Mouse (Mus musculus) liver, embryonic 16.5 days (tissue): ENCODE data around the gene Cul7. TPM values are rescaled to one million over a fixed set of nuclear protein-coding genes. Genes with fewer than 3 reads are reported as not detected.

Experiments used
- ATAC-seq: fragments of 200-750 bp; cut with Nextera tagmentation; 2 replicates; pipeline ENCODE4 v1.8.0; 2017; ENCODE audit warnings: low read depth, mild to moderate bottlenecking, moderate number of reproducible peaks, moderate library complexity
- H3K27ac ChIP-seq: fragments of 300-500 bp; sonication (generic); 2 replicates; pipeline ENCODE4 v1.5.1; 2014; ENCODE audit warnings: mild to moderate bottlenecking, low read length
- H3K27me3 ChIP-seq: fragments of 300-500 bp; sonication (generic); 2 replicates; pipeline ENCODE4 v1.6.1; 2014; ENCODE audit warnings: low read depth, low read length, mixed read lengths; ENCODE audit not compliant: control insufficient read depth, insufficient read depth
- H3K36me3 ChIP-seq: fragments of 300-500 bp; sonication (generic); 2 replicates; pipeline ENCODE4 v1.6.1; 2014; ENCODE audit warnings: mild to moderate bottlenecking; ENCODE audit not compliant: control insufficient read depth, insufficient read depth
- H3K4me1 ChIP-seq: fragments of 300-500 bp; sonication (generic); 2 replicates; pipeline ENCODE4 v1.6.1; 2014; ENCODE audit warnings: low read depth, low read length, mixed read lengths; ENCODE audit not compliant: control insufficient read depth
- H3K4me2 ChIP-seq: fragments of 300-500 bp; sonication (generic); 2 replicates; pipeline ENCODE4 v1.6.1; 2014; ENCODE audit warnings: low read depth, low read length, mixed read lengths
- H3K4me3 ChIP-seq: fragments of 300-500 bp; sonication (generic); 2 replicates; pipeline ENCODE4 v1.5.1; 2014; ENCODE audit warnings: low read depth, mild to moderate bottlenecking, low read length
- H3K9ac ChIP-seq: fragments of 300-500 bp; sonication (generic); 2 replicates; pipeline ENCODE4 v1.6.1; 2014; ENCODE audit warnings: low read depth, low read length
- H3K9me3 ChIP-seq: fragments of 300-500 bp; sonication (generic); replicated peaks from 2 replicates; pipeline ENCODE4 v1.6.1; 2016; ENCODE audit warnings: low read length; ENCODE audit not compliant: control insufficient read depth
- WGBS: fragments of 180-500 bp; shearing (Covaris S2); extraction: QIAGEN DNeasy Blood & Tissue Kit; methylation state at CpG from one replicate; pipeline ENCODE4 v1.1.7; 2014; ENCODE audit not compliant: insufficient replicate concordance; 5-methylcytosine and 5-hydroxymethylcytosine counted together
- polyA plus RNA-seq: library from polyadenylated mRNA; unstranded; fragments of >200 nt; fragmentation: Nextera tagmentation; extraction: Ambion mirVana; gene quantifications from 2 replicates; pipeline ENCODE4 v1.2.1, GENCODE M21; 2015

The Cul7 gene
- polyA plus RNA-seq, 1 experiment from 2014 or later: 11.6 TPM

DNA sequence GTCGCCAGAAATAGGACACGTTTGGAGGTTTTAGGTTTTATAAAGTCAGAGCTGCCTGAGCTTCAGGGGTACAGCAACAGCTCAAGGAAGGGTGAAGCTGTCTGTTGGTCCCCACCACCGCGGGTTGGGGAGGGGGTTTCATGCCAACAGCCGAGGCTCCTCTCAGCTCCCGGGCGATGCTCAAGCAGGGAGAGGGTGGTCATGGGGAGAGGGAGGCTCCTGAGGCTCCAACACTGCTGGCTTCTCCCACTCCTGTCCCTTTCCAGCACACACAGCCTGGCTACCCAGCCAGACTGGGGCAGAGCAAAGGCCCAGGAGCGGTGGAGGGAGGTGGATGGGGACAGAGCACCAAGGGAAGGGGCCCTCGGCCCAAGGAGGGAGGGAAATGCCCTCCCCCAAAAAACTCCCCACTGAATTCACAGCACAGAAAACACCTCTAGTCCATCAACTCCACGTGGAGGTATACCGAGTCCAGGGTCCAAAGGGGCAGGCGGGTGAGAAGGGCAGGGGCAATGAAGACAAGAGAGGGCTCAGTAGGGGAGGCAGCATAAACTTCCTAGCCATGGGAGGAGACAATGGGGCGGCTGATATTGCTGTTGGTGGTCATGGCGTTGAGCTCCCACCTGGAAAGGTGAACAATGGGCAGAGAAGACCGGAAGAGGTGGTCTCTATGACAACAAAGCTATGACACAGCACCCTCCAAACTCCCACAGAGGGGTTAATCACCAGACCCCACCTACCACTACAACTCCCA, 24.6 kb downstream of the Cul7 start:
- Histone ChIP-seq H3K27ac (peak overlapping the region; percentile 83), H3K27me3 (no peaks in the 10 kb centered on the region), H3K36me3 (peaks cover 19% of the 10 kb centered on the region), H3K4me1 (peaks cover 35% of the 10 kb centered on the region), H3K9ac (peak overlapping the region; percentile 72), H3K4me2 (peak overlapping the region; percentile 68), H3K4me3 (peak overlapping the region; percentile 81), H3K9me3 (no peaks in the 10 kb centered on the region)
- ATAC-seq: peak; percentile 11; the same call in 1 of the 2 replicates
- WGBS: 37% methylated on average over 15 of the region's 15 CpGs

DNA sequence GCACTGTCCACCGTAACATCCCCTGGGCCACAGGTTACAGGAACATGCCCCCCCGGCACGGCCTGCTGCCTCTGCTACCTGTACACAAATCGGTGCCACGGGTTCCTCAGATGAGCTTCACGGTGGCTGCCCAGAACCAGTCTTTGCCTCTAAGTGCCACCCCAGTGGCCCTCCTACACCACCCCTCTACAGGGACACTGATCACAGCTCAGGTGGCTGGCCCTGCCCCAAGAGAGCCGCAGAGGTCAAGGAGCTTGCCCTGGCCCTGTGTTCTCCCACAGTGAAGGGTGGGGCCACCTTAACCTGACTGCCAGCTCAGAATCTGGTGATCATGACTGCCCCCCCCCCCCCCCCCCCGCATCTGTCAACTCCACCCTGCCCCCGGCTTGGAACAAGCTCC, 28.3 kb downstream of the Cul7 start, which contains the start of gene Mea1:
Gene Mea1, plus strand, starts transcription at position 378 of the 400 bp plus-strand sequence.
- Histone ChIP-seq H3K4me3 (peak within 1 kb of the TSS; percentile 97), H3K9ac (peak within 1 kb of the TSS; percentile 91), H3K4me2 (peak within 1 kb of the TSS; percentile 95), H3K27ac (peak within 1 kb of the TSS; percentile 93), H3K36me3 (peaks cover 18% of the 10 kb centered on the region), H3K4me1 (peaks cover 38% of the 10 kb centered on the region), H3K27me3 (no peaks in the 10 kb centered on the region), H3K9me3 (no peaks in the 10 kb centered on the region)
- no peak for ATAC-seq
- 81% methylated on average over 8 of the region's 9 CpGs for WGBS

GRCm38 (mm10) chr17:46678911-46679310, 28.8 kb downstream of the Cul7 start:
- H3K4me1 ChIP-seq: peaks cover 37% of the 10 kb centered on the region
- WGBS: 66% methylated on average over 9 of the region's 9 CpGs
- H3K4me3 ChIP-seq: peak overlapping the region; percentile 97; the same call in 1 of the 2 replicates
- peak overlapping the region; percentile 95 for H3K4me2 ChIP-seq
- peaks cover 22% of the 10 kb centered on the region for H3K36me3 ChIP-seq
- peak overlapping the region; percentile 91 for H3K9ac ChIP-seq
- ATAC-seq: no peak
- no peaks in the 10 kb centered on the region for H3K27me3 ChIP-seq
- H3K27ac ChIP-seq: peak overlapping the region; percentile 93; the same call in 1 of the 2 replicates
- H3K9me3 ChIP-seq: no peaks in the 10 kb centered on the region

DNA sequence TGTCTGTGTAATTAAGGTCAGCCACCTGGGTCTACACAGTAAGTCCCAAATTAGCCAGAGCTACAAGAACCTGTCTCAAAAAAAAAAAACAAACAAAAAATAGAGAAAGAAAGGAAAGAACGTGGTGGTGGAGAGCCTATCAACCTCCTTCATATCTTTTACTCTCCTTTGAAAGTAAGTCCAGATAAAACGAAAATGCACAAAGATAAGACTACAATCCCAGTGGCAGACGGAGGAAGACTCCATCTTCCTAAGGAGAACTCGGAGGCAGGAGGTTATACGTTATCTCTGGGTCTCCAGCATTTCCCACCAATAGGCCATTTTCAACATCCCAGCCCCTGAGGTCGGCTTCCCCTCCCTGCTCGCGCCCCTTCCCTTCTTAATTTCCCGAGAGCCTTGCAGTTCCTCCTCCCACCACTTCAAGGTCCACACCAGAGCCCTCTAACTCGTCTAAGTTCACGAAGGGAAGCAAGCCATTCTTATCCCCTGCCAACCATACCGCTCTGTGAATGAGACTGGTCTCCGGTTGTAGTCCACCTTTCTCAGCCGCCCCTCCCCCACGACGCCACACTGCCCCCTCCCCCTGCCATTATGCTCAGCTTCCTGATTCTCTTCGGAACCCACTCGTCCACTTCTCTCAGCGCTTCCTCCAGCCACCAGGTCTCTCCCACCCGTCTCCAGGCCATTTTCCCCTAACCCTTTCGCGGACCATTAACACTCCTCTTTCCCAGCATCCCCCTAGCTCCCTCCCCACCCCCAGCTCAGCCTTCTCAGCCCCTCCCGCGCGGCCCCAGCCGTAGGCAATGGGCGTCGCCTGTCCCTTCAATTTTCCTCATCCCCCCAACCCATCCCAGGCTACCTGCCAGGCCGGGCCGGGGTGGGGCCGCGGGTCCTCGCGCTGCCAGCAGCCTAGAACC, 30.0 kb downstream of the Cul7 start:
- peak overlapping the region; percentile 93 for H3K27ac ChIP-seq
- peaks cover 28% of the 10 kb centered on the region for H3K4me1 ChIP-seq
- peak; percentile 0; the same call in 1 of the 2 replicates for ATAC-seq
- H3K9ac ChIP-seq: peak overlapping the region; percentile 91
- H3K27me3 ChIP-seq: no peaks in the 10 kb centered on the region
- H3K36me3 ChIP-seq: peaks cover 24% of the 10 kb centered on the region
- WGBS: under 1% methylated on average over 34 of the region's 34 CpGs
- H3K9me3 ChIP-seq: no peaks in the 10 kb centered on the region
- peak overlapping the region; percentile 95 for H3K4me2 ChIP-seq
- peak overlapping the region; percentile 97 for H3K4me3 ChIP-seq

- Histone ChIP-seq H3K9me3 (no peaks in the 10 kb centered on the region), H3K27ac (peak within 1 kb of the TSS; percentile 93), H3K27me3 (no peaks in the 10 kb centered on the region), H3K36me3 (peaks cover 27% of the 10 kb centered on the region), H3K4me2 (peak within 1 kb of the TSS; percentile 95), H3K9ac (peak within 1 kb of the TSS; percentile 91), H3K4me3 (peak within 1 kb of the TSS; percentile 97), H3K4me1 (peaks cover 26% of the 10 kb centered on the region)
- WGBS: under 1% methylated on average over 49 of the region's 49 CpGs
- peak; percentile 97 for ATAC-seq
These were observed 30.7 kb downstream of the Cul7 start, which contains the start of gene Klhdc3 for GRCm38 (mm10) chr17:46680760-46681373. Gene Klhdc3, minus strand, starts transcription at chr17:46680914.

- Histone ChIP-seq H3K9ac (peak overlapping the region; percentile 79), H3K4me3 (peak overlapping the region; percentile 97), H3K4me1 (peaks cover 26% of the 10 kb centered on the region), H3K36me3 (peaks cover 26% of the 10 kb centered on the region), H3K4me2 (peak overlapping the region; percentile 88), H3K27ac (peak overlapping the region; percentile 71; the same call in 1 of the 2 replicates), H3K27me3 (no peaks in the 10 kb centered on the region), H3K9me3 (no peaks in the 10 kb centered on the region)
- no peak for ATAC-seq
- WGBS: 22% methylated on average over 12 of the region's 12 CpGs
These were observed 31.5 kb downstream of the Cul7 start for GRCm38 (mm10) chr17:46681466-46682118.

DNA sequence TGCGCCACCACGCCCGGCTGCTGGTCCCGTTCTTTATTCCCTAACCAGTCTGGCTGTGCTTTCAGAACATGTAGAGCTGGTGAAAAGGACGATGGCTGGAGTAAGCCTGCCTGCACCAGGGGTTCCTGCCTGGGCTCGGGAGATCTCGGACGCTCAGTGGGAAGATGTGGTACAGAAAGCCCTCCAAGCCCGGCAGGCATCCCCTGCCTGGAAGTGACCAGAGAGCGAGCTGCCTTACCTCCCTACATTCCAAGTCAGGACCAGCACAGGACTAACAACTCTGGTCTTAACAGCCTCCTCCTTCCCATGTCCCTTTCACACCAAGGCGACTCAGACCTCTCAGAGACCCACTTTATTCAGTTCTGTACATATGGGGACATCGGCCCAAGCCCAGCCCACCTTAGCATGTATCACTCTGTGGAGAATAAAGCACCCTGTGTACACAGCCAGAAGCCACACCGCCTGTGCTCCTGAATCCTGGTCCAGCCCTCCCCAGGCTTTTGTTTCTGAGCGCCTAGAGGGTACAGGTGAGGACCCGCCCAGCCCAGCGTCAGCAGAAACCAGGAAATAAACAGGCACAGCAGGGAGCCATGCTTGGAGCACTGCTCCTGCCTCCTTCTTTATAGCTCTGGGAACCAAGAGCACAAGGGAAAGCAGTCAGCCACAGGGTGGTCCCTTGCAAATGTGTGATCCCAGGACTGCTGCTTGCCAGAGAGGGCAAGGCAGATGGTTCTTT, 32.7 kb downstream of the Cul7 start:
- 87% methylated on average over 16 of the region's 16 CpGs for WGBS
- Histone ChIP-seq H3K9me3 (no peaks in the 10 kb centered on the region), H3K4me1 (peaks cover 26% of the 10 kb centered on the region), H3K4me2 (no peak overlapping the region), H3K27ac (no peak overlapping the region), H3K4me3 (no peak overlapping the region), H3K36me3 (peaks cover 27% of the 10 kb centered on the region), H3K27me3 (no peaks in the 10 kb centered on the region), H3K9ac (no peak overlapping the region)
- ATAC-seq: no peak

DNA sequence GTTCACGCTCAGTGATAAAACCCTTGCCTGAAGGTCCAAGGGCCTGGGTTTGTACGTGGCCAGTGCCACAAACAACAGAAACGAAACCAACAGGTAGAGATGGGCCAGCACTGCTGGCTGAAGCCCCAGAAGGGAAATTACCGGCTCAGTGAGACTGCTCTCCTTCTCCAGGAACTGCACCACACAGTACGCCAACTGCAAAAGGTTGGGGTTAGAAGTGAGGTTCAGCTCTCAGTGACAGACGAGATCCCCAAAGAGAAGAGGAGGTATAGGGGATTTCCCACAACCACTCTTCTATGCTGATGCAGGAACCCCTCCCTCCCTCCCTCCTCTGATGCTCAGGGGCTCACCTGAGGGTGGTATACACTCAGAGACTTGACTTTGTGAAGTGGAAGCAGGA, 35.8 kb downstream of the Cul7 start:
- Histone ChIP-seq H3K4me2 (no peak overlapping the region), H3K4me3 (no peak overlapping the region), H3K27me3 (no peaks in the 10 kb centered on the region), H3K9me3 (no peaks in the 10 kb centered on the region), H3K4me1 (peaks cover 12% of the 10 kb centered on the region), H3K9ac (no peak overlapping the region), H3K36me3 (peaks cover 26% of the 10 kb centered on the region), H3K27ac (no peak overlapping the region)
- ATAC-seq: no peak
- WGBS: 75% methylated on average over 6 of the region's 6 CpGs
